Mouse (Mus musculus) embryonic facial prominence, embryonic 13.5 days (tissue): ENCODE measurements around the gene Arl8a. TPM values are rescaled to one million over a fixed set of nuclear protein-coding genes. Genes with fewer than 3 reads are reported as not detected.

ENCODE experiments used
- ATAC-seq: fragments of 200-750 bp; cut with Nextera tagmentation; 2 replicates; pipeline ENCODE4 v1.8.0; 2017; ENCODE audit warnings: low read depth; ENCODE audit not compliant: insufficient number of reproducible peaks, insufficient read depth, low FRiP score, low TSS enrichment
- H3K27ac ChIP-seq: fragments of 300-500 bp; sonication (generic); 2 replicates; pipeline ENCODE4 v1.5.1; 2015; ENCODE audit warnings: moderate library complexity, mild to moderate bottlenecking, inconsistent platforms
- H3K27me3 ChIP-seq: fragments of 300-500 bp; sonication (generic); 2 replicates; pipeline ENCODE4 v1.6.1; 2015; ENCODE audit warnings: mild to moderate bottlenecking, inconsistent platforms
- H3K36me3 ChIP-seq: fragments of 300-500 bp; sonication (generic); 2 replicates; pipeline ENCODE4 v1.6.1; 2015; ENCODE audit warnings: mild to moderate bottlenecking, inconsistent platforms
- H3K4me1 ChIP-seq: fragments of 300-500 bp; sonication (generic); 2 replicates; pipeline ENCODE4 v1.6.1; 2015; ENCODE audit warnings: inconsistent platforms
- H3K4me2 ChIP-seq: fragments of 300-500 bp; sonication (generic); 2 replicates; pipeline ENCODE4 v1.6.1; 2015; ENCODE audit warnings: moderate library complexity, mild to moderate bottlenecking, inconsistent platforms
- H3K4me3 ChIP-seq: fragments of 300-500 bp; sonication (generic); 2 replicates; pipeline ENCODE4 v1.5.1; 2015; ENCODE audit warnings: mild to moderate bottlenecking, inconsistent platforms
- H3K9ac ChIP-seq: fragments of 300-500 bp; sonication (generic); 2 replicates; pipeline ENCODE4 v1.6.1; 2015; ENCODE audit warnings: mild to moderate bottlenecking, inconsistent platforms
- H3K9me3 ChIP-seq: fragments of 300-500 bp; sonication (generic); 2 replicates; pipeline ENCODE4 v1.6.1; 2016; ENCODE audit warnings: inconsistent platforms
- WGBS: fragments of 180-500 bp; shearing (Covaris S2); methylation state at CpG from one replicate; pipeline ENCODE4 v1.1.7; 2015; ENCODE audit warnings: mixed read lengths; 5-methylcytosine and 5-hydroxymethylcytosine counted together
- polyA plus RNA-seq: library from polyadenylated mRNA; unstranded; fragments of >200 nt; fragmentation: Nextera tagmentation; extraction: Ambion mirVana; gene quantifications from 2 replicates; pipeline ENCODE4 v1.2.1, GENCODE M21; 2015

Gene Arl8a
- polyA plus RNA-seq, 1 experiment from 2014 or later, result 75.2 TPM

DNA sequence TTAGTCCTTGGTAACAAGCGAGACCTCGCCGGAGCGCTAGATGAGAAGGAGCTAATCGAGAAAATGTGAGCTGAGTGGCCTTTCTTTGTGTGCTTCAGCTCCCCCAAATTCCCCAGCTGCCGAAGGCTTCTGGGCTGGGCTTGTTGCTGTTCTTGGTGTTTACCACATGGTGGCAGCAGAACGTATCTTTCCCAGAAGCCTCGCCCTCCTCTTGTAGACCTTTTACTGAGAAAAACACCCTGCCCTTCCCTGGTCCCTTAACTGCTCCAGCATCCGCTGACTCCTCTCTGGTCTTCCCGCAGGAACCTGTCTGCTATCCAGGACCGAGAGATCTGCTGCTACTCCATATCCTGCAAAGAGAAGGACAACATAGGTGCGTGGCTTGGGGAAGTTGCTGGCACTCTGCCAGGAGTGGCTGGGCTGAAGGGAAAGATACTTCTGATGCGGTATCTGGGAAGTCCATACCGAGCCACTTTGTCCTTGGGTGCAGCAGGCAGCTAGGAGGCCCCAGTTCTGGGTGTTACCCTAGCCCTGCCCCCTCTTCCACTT is 7.9 kb downstream of the Arl8a start:
- Histone ChIP-seq H3K9me3 (no peaks in the 10 kb centered on the region), H3K4me3 (peak overlapping the region; percentile 25; the same call in 1 of the 2 replicates), H3K4me2 (peak overlapping the region; percentile 53), H3K36me3 (peaks cover 35% of the 10 kb centered on the region), H3K27me3 (no peaks in the 10 kb centered on the region), H3K9ac (peak overlapping the region; percentile 69), H3K27ac (peak overlapping the region; percentile 89), H3K4me1 (peaks cover 44% of the 10 kb centered on the region)
- WGBS, result 4% methylated on average over 14 of the region's 14 CpGs
- ATAC-seq, result peak; percentile 40

DNA sequence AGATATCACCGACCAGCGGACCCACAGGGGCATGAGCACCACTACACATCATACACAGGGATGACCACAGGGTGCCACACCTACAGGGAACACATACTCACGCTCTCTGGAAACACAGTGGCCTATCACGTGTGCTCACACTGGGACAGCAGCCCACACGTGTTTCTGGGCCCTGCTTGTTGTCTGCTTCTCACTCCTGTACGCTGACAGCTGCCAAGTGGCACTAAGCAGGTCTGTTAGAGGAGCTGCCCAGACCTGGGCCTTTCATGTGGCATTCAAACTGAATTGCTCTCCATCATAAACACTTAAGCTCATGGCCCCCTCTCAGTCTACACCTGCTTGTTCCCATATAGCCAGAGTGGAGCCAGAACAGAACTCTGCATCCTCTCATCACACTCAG is 9.7 kb downstream of the Arl8a start:
- no peaks in the 10 kb centered on the region for H3K9me3 ChIP-seq
- H3K4me2 ChIP-seq, result no peak overlapping the region
- H3K36me3 ChIP-seq, result peaks cover 31% of the 10 kb centered on the region
- ATAC-seq, result no peak
- peaks cover 34% of the 10 kb centered on the region for H3K4me1 ChIP-seq
- no peaks in the 10 kb centered on the region for H3K27me3 ChIP-seq
- H3K27ac ChIP-seq, result peak overlapping the region; percentile 24; the same call in 1 of the 2 replicates
- 82% methylated on average over 6 of the region's 6 CpGs for WGBS
- no peak overlapping the region for H3K9ac ChIP-seq
- no peak overlapping the region for H3K4me3 ChIP-seq

DNA sequence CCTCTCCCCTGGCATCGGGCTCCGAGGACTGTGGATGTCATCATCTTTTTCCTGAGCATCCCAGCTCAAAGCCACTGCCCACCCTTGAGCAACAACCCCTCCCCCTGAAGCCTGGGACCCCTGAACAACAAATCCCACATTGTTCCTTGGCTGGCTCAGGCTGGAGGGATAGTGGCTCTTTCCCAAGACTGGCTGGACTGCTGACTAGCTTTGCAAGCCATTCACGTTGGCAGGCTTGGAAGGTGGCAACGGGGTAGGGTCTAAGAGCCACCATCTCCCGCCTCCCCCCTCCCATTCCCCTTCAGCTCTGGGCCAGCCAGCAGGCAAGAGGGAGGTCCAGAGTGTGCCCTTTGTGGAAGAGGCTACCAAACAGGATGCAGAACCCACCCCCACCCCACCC is 12.0 kb downstream of the Arl8a start:
- H3K9me3 ChIP-seq, result no peaks in the 10 kb centered on the region

DNA sequence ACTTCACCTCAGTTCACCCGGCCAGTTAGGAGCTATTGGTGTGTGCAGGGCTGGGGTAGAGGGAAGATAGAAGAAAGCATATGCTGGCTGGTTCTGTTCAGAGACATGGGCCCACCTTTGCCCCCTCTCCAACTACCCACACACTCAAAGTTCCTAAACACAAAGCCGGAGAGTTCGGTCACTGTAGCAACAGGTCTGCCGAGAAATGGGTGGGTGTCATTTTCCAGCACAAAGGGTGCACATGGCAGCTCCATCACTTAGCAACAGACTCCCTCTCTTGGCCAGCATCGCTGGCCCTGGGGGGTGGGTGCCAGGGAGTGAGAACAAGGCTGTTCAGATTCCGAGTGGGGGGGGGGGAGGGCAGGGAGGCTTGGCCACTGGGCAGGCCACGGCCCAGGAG is 12.4 kb downstream of the Arl8a start:
- peaks cover 23% of the 10 kb centered on the region for H3K4me1 ChIP-seq
- no peaks in the 10 kb centered on the region for H3K9me3 ChIP-seq
- H3K4me3 ChIP-seq, result no peak overlapping the region
- 65% methylated on average over 7 of the region's 7 CpGs for WGBS
- H3K9ac ChIP-seq, result no peak overlapping the region
- H3K4me2 ChIP-seq, result no peak overlapping the region
- peaks cover 20% of the 10 kb centered on the region for H3K36me3 ChIP-seq
- H3K27me3 ChIP-seq, result no peaks in the 10 kb centered on the region
- ATAC-seq, result no peak
- H3K27ac ChIP-seq, result no peak overlapping the region

More for the DNA sequence above, 12.0 kb downstream of the Arl8a start:
- Histone ChIP-seq H3K4me1 (peaks cover 26% of the 10 kb centered on the region), H3K27me3 (no peaks in the 10 kb centered on the region), H3K4me3 (no peak overlapping the region), H3K4me2 (no peak overlapping the region), H3K9ac (peak overlapping the region; percentile 36; the same call in 1 of the 2 replicates), H3K27ac (no peak overlapping the region), H3K36me3 (peaks cover 20% of the 10 kb centered on the region)
- 45% methylated on average over 5 of the region's 5 CpGs for WGBS
- no peak for ATAC-seq

DNA sequence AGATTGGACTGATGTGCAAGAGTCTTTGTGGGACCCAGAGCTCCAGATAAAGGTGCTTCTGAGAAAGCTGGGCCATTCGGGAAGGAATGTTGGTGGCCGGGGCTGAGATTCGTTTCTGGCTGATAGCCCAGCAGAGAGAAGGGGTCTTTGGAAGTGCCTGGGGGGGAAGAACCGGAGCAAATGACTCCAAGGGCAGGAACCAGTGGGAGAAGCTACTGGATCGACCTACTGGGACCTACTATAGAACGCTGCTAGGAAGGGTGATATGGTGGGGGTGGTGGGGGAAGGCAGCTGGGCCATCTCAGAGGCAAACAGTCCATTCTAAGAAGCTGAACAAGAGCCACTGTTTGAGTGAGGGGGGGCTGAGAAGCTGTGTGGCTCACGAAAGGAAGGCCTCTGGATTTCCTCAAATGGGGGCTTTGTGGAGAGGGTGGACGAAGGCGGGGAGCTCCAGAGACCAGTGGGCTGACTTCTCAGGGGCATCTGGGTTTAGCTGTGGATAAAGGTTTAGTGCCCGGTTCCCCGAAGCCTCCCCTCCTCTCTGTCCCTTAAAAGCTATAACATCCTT is 13.0 kb downstream of the Arl8a start:
- Histone ChIP-seq H3K27ac (no peak overlapping the region), H3K36me3 (peaks cover 20% of the 10 kb centered on the region), H3K4me3 (no peak overlapping the region), H3K4me2 (no peak overlapping the region), H3K9me3 (no peaks in the 10 kb centered on the region), H3K9ac (no peak overlapping the region), H3K4me1 (peaks cover 18% of the 10 kb centered on the region), H3K27me3 (no peaks in the 10 kb centered on the region)
- WGBS, result 77% methylated on average over 11 of the region's 11 CpGs
- ATAC-seq, result no peak

DNA sequence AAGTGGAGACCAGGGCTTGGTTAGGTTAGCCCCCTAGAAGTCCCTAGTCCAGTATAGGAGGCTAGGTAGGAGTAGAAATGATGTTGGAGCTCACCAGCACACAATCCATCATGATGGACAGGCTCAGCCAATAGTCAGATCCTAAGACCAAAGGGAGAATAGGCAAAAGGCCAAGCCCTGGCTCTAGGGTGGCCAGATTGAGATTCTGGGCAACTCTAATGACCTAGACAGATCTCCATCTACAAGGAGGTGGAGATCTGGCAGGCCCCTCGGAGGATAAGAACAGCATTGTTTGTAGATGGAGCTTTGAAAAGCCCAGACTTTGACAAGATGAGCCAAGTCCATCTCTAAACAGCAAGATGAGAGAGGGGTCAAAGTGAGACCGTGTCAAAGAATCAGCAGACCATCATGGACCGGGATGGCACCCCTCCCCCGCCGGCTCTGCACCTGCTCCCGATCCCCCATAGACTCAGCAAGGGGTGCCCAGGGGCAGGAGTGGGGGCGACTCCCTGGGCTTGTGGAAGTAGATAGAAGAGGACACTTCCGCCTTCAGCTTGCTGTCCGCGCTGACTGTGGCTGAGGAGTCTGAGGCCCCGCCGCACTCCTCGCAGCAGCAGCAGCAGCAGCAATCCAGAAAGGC is 13.9 kb downstream of the Arl8a start:
- Histone ChIP-seq H3K4me3 (no peak overlapping the region), H3K27me3 (no peaks in the 10 kb centered on the region), H3K4me2 (no peak overlapping the region), H3K4me1 (peaks cover 13% of the 10 kb centered on the region), H3K36me3 (peaks cover 14% of the 10 kb centered on the region), H3K9ac (no peak overlapping the region), H3K9me3 (no peaks in the 10 kb centered on the region), H3K27ac (no peak overlapping the region)
- 86% methylated on average over 13 of the region's 13 CpGs for WGBS
- ATAC-seq, result no peak

DNA sequence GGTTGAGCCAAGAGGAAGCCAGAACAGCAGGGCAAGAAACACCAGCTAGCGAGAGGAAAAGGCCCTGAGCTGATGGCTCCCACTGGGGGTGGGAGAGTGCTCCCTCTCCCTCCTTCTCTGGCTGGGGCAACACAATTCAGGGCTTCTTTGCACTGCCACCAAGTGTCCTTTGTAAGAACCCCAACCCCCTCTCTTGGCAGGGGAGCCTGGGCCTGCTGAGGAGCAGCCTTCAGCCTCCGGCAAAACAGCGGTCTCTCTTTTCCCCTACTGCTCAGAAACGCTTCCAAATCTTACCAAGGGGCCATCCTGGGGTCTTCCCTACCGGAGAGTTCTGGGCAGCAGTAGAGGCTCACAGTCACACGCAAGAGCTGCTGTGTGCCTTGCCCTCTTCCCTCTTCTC is 16.1 kb downstream of the Arl8a start:
- WGBS, result 28% methylated on average over 6 of the region's 6 CpGs

DNA sequence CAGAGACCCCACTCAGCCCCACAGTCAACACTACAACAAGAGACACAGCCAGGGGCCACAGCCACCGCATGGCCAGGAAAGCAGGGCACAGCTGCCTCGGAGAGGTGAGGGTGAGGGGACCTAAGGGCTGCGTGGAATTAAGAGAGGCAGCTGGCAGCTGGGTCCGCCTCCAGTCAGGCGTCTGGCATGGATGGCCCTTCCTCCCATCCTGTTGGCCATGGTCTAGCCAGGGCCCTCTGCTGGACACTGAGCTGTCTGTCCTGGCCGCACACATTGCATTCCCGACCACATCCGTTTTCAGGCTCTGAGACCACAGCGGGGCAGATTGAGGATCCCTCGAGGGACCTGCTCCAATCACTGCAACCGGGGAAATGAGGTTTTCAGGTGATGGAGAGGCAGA is 20.8 kb downstream of the Arl8a start, which contains the start of gene Gpr37l1:
Gpr37l1 (minus strand) TSS at position 247 of the 400 bp plus-strand sequence.
- Histone ChIP-seq H3K9ac (no peak within 1 kb of the TSS), H3K4me2 (no peak within 1 kb of the TSS), H3K9me3 (no peaks in the 10 kb centered on the region), H3K27ac (no peak within 1 kb of the TSS), H3K27me3 (no peaks in the 10 kb centered on the region), H3K4me1 (0 out of 2 replicates have a peak, but pooled peaks cover 3% of the 10 kb centered on the region), H3K36me3 (no peaks in the 10 kb centered on the region), H3K4me3 (no peak within 1 kb of the TSS)
- WGBS, result 58% methylated on average over 11 of the region's 11 CpGs
- no peak for ATAC-seq

More for the DNA sequence above, 16.1 kb downstream of the Arl8a start:
- H3K4me3 ChIP-seq, result no peak overlapping the region
- H3K9me3 ChIP-seq, result no peaks in the 10 kb centered on the region
- no peaks in the 10 kb centered on the region for H3K36me3 ChIP-seq
- H3K27me3 ChIP-seq, result no peaks in the 10 kb centered on the region
- H3K4me1 ChIP-seq, result peaks cover 9% of the 10 kb centered on the region
- no peak overlapping the region for H3K9ac ChIP-seq
- no peak for ATAC-seq
- peak overlapping the region; percentile 16; the same call in 1 of the 2 replicates for H3K27ac ChIP-seq
- H3K4me2 ChIP-seq, result no peak overlapping the region

DNA sequence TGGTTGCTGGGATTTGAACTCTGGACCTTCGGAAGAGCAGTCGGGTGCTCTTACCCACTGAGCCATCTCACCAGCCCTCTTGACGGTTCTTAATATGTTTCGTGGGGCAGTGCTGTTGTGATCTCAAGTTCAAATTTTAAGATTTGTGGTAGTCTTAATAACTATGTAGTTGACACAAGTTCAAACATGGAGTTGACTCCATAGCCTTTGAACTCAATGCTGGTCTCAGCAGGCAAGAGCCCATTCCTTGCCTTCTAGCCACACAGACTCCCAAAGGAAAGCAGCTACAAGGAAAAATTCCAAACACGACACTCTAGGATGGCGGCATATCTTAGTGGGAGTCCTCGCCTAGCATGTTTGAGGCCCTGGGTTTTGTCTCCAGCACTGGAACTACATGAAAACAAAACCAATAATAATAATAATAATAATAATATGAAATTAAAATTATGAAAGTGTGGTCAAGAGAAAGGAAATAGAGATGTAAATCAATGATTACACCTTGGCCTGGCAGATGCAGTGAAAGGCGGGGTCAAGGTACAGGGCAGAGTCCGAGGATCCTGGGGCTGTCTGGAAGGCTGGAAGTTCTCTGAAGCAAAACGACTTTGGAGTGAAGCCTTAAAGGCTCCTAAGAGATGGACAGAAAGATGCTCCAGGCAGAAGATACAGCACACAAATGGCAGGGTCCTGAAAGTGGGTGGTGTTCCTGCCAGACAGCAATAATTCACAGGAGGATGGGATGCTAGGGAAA is 22.0 kb downstream of the Arl8a start:
- no peaks in the 10 kb centered on the region for H3K9me3 ChIP-seq
- H3K4me3 ChIP-seq, result no peak overlapping the region
- no peak overlapping the region for H3K4me2 ChIP-seq
- no peak overlapping the region for H3K27ac ChIP-seq
- no peak overlapping the region for H3K9ac ChIP-seq
- no peak for ATAC-seq
- H3K27me3 ChIP-seq, result no peaks in the 10 kb centered on the region
- H3K36me3 ChIP-seq, result no peaks in the 10 kb centered on the region
- WGBS, result 90% methylated on average over 10 of the region's 10 CpGs
- H3K4me1 ChIP-seq, result 0 out of 2 replicates have a peak, but pooled peaks cover 3% of the 10 kb centered on the region

DNA sequence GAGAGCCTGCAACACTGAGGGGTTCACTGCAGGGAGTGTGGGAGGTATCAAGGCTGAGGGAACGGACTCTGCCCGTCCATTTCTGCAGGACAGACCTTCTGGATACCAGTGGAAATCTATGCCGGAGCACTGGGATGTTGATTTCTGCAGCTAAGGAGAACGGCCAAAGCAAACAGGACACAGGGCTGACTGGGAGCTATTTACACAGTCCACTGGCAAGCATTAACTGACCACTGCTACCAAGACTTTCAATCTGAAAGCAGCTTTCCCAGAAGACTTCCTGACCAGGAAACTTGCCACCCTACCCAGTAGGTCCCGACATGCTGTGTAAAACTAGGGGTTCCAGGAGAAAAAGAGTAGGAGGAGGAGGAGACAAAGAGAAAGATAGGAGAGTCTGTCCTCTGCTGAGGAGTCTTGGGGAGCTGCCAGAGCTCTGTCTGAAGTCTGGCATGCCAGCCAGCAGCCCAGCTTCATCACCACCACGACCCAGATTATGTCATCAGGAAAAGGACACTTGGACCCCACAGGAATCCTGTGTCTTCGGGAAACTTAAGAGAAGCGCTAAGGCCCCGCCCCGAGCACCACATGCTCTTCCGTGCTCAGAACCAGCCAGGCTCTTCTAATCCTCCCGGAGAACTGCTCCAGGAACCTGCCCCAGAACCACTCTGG is 23.1 kb downstream of the Arl8a start:
- ATAC-seq, result no peak
- H3K4me3 ChIP-seq, result no peak overlapping the region
- no peaks in the 10 kb centered on the region for H3K36me3 ChIP-seq
- no peaks in the 10 kb centered on the region for H3K9me3 ChIP-seq
- 61% methylated on average over 12 of the region's 12 CpGs for WGBS
- H3K4me2 ChIP-seq, result no peak overlapping the region
- H3K27me3 ChIP-seq, result no peaks in the 10 kb centered on the region
- H3K27ac ChIP-seq, result no peak overlapping the region
- H3K9ac ChIP-seq, result no peak overlapping the region
- 0 out of 2 replicates have a peak, but pooled peaks cover 3% of the 10 kb centered on the region for H3K4me1 ChIP-seq

DNA sequence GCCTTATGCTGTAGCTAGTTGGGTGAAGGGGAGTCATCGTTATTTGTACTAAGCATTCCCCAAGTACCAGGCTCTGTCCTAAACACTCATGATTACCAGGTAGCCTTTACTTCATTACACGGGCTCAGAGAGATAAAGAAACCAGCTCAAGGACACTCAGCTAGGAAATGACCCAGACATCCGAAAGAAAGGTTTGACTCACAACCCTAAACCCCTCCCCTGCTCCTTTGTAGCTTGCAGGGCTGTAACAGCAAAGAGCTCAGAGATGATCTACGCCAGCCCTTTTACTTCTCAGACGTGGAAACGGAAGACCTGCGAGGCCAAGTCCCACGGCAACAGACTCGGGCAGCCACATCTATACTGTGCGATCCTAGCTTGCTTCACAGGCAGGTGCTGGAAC is 23.7 kb downstream of the Arl8a start:
- H3K9me3 ChIP-seq, result no peaks in the 10 kb centered on the region
- no peak overlapping the region for H3K27ac ChIP-seq
- ATAC-seq, result no peak
- no peaks in the 10 kb centered on the region for H3K36me3 ChIP-seq
- H3K27me3 ChIP-seq, result no peaks in the 10 kb centered on the region
- 0 out of 2 replicates have a peak, but pooled peaks cover 3% of the 10 kb centered on the region for H3K4me1 ChIP-seq
- H3K4me3 ChIP-seq, result no peak overlapping the region
- no peak overlapping the region for H3K4me2 ChIP-seq
- H3K9ac ChIP-seq, result no peak overlapping the region
- WGBS, result 71% methylated on average over 10 of the region's 10 CpGs
